Mouse (Mus musculus) adrenal gland, adult 18-20 months (tissue): ENCODE data around the gene Dhrs3. TPM values are rescaled to one million over a fixed set of nuclear protein-coding genes. Genes with fewer than 3 reads are reported as not detected.

Experiments used
- DNase-seq, 2 experiments: peaks; one replicate each; pipeline ENCODE4 v3.0.0; 2021 to 2022; ENCODE audit warnings: low spot score in 2 of 2
- total RNA-seq, 2 experiments: library from RNA; stranded (reverse); gene quantifications; 1 replicate in 1 of 2; 2 replicates in 1 of 2; pipeline ENCODE4 v1.2.3; 2021

The Dhrs3 gene
- total RNA-seq, 2 experiments from 2014 or later, result 101 to 111 TPM

GRCm38 (mm10) chr4:144969030-144969429 is 76.4 kb downstream of the Dhrs3 start:
- DNase-seq, result no peak

GRCm38 (mm10) chr4:144971048-144971447 is 78.4 kb downstream of the Dhrs3 start:
- no peak for DNase-seq

- no peak for DNase-seq
Measured at GRCm38 (mm10) chr4:144972948-144973720, 80.5 kb downstream of the Dhrs3 start.

- no peak for DNase-seq
Measured at GRCm38 (mm10) chr4:144974458-144974857, 81.8 kb downstream of the Dhrs3 start.

- DNase-seq, result no peak
Measured at GRCm38 (mm10) chr4:144975505-144975904, 82.9 kb downstream of the Dhrs3 start.

GRCm38 (mm10) chr4:144977057-144977456 is 84.4 kb downstream of the Dhrs3 start:
- no peak for DNase-seq

Other genes starting within 250 kb of the Dhrs3 start
- not detected for gene Gm436, start 206.5 kb upstream of the Dhrs3 start, total RNA-seq
- gene Gm13178, start 171.4 kb upstream of the Dhrs3 start, total RNA-seq, result under 1 TPM in 1 of 2 experiments, not detected in 1; 0.30 TPM
- gene Gm438, start 106.2 kb upstream of the Dhrs3 start, total RNA-seq, result not detected